Mouse (Mus musculus) megakaryocyte, adult 5-6 weeks (primary cell): Measurements from ENCODE around the gene Chchd3. TPM values are rescaled to one million over a fixed set of nuclear protein-coding genes. Genes with fewer than 3 reads are reported as not detected.

ENCODE experiments used
- ATAC-seq: 2 replicates; pipeline ENCODE4 v1.8.0; 2016; ENCODE audit warnings: mild to moderate bottlenecking, inconsistent platforms; ENCODE audit not compliant: poor library complexity, severe bottlenecking
- total RNA-seq, 2 experiments: library from RNA; stranded (forward) in 1 of 2; stranded (reverse) in 1 of 2; fragments of 153-499, 151-499 nt in 1 of 2; fragments of 221-1000, 200-1000 nt in 1 of 2; gene quantifications; 2 replicates each; pipeline versions ENCODE4 v1.2.3 to v1.2.4; 2015 to 2017

Chchd3 gene
- total RNA-seq, 2 experiments from 2014 or later: 62.2 to 113 TPM

DNA sequence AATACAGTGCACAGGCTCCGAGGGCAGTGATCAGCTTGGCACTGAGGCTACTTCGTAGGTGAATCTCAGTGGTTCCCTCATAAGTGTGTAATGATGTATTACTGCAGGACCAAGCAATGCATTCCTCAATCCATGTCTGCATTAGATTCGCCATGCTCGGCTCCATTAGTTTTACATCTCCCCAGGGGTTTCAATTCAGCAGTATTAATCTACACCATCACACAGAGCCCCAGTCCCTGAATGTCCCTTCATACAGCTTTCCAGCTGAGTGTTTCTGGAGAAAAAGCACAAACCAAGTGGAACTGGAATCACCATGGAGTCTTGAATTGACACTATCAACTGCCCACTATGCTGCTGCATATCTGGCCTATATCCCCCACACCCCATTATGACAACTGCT lies 241.1 kb downstream of the Chchd3 start:
- ATAC-seq: no peak

DNA sequence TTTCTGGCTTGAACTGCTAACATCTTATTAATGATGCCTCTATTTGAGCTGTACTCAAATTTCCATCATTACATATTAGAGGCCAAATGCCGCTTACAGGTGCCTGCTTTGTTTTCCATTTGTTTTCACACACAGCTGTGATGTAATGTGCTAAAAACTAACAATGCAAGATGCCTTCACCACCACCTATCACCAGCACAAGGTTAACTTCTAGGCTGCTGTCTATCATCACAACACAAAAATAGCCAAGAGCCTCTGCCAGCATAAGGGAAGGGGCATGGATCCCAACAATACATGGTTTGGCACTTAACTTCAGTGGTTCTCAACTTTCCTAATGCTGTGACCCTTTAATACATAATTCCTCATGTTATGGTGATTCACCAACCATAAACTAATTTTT lies 251.3 kb downstream of the Chchd3 start:
- ATAC-seq: no peak

DNA sequence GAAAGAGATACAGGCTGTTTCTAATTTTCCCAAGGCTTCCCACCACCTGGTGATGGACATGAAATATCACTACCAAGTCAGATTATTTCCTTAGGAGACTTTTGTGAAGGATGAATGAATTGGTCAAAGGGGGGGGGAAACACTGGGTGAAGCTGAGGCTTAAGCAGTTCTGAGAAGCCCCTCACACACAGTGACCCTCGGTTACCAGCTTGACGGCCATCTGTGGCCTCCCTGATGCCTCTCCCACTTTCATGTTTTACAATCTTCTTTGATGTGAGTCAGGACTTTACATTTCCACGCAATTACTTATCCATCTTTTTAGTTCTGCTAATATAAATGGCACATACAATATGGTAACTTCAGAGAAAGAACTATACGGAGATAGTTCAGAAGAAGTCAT lies 252.3 kb downstream of the Chchd3 start:
- ATAC-seq: no peak

DNA sequence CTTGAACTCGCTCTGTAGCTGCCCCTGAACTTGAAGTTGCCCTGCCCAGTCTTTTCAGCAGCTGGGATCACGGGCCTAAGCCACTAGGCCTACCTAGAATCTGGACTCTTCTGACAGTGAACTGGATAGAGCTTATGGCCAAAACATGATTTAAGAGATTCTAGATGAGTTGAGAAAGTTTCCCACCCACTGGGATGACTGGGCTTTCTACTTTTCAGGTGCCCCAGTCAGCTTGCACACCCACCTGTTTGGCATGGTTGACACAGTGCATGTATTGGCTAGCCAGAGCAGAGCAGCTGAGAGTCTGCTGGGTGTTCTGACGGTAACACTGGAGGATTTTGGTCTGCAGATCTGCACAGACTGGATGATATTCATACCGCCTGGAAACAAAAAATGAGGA lies 256.4 kb downstream of the Chchd3 start:
- ATAC-seq: no peak

DNA sequence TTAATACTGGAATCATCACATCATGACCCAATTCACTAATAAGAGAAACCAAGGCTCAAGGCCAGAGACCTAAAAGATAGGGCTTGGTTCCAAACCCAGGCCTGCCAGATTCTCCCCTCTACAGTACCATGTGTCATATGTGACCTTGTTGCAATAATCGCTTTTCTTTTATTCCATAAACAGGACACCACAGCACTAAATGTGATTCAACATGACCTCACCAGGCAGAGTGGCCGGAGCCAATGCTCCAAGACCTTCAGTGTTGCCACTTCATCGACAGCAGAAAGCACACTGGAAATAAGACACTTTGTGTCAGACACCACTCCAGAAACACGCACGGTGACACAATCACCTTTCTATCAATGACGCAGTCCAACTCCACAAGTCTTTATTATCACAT lies 258.3 kb downstream of the Chchd3 start:
- ATAC-seq: no peak

DNA sequence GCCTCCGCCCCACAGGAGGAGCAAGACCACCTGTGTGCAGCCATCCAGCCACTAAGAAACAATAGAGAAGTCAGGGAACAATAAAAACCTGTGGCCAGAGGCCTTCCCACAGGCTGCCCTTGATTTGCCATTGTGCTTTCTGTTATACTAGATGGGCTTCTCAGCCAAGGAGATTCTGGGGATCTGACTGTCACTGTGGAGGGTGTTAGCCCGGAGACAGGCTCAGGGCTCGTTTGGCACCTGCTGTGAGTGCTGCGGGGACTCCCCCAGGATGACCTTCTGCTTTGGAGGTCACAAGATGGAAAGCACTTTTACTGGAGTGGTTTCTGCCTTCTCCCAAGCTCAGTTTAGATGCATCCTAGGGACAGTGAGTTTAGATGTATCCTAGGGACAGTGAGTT lies 262.5 kb downstream of the Chchd3 start:
- ATAC-seq: no peak

DNA sequence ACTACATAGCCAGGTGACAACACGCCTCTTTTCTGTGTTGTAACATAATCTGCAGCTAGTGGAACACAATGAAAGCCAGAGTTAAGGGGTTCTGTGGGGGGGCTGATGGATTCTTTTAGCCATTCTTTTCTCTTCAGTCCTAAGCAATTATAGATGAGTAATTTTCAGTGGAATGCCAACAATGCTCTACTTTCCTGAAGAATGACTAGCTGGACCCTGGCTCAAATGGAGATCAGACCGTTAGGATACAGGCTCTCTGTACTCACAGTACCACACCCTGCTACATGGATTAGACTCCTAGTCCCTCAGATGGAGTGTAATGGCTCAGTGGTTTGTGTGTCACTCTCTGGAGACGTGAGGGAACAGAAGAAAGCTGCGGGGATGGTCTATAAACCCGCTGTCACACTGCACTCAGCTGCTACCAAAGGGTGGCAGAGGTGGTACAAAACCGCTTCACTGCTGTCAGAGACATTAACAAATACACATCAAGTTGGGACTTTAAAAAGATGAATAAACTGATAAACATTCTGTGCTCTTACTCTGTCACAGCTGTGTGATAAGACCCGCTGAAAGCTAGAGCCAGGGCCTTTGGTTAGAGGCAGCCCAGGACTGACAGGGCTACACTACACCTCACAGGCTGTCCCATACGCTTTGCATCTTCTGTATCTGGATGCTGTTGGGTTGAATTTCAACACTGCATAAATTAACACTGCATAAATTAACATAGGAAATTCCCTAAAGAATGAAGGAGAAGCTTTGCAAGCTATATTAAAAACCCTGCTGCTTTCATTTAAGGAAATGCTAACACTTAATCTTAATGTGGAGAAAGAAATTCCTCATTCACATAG lies 264.2 kb downstream of the Chchd3 start:
- ATAC-seq: no peak

DNA sequence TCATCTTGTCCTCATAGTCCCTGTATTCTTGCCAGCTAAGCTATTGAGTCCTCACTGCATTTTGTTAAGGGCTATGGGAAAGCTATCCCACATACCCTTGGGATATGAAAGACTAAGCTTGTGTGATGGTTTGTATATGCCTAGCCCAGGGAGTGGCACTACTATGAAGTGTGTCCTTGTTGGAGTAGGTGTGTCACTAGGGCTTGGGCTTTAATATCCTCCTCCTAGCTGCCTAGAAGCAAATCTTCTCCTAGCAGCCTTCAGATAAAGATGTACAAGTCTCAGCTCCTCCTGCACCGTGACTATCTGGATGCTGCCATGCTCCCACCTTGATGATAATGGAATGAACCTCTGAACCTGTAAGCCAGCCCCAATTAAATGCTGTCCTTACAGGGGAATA lies 266.5 kb downstream of the Chchd3 start:
- no peak for ATAC-seq

DNA sequence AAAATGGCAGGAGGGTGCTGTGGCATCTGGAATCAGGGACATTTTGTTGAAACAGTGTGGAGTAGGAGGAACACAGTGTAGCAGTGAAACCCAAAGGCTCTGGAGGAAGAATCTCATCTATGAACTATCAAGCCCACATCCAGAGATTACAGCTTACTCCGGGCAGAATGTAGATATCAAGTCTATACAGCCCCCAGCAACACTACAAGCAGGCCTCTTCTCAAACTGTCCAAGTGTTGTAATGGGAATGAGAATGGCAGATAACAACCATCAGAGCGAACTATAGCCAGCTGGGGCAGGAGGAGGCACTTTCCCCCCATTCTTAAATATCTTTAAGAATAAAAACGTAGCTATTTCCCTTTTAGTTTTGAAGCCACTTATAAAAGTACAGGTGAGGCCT lies 266.9 kb downstream of the Chchd3 start:
- no peak for ATAC-seq

DNA sequence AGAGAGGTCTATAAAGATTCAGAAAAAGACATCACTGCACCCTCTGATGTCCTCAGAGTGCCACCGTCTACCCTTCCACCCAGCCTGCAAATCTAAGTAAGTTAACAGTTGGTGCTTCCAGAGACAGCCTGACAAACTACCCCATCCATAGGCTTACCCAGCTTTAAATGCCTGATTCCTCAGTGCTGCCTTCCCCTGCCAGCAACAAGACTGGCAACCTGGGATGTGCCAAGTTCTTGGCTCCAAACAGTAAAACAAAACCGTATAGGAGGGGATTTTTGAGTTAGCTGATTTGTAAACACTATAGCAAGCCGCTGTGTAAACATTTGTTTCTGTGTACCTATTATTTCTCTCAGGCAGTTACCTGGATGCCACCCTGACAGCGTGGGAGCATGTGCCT lies 269.6 kb downstream of the Chchd3 start:
- ATAC-seq: no peak

DNA sequence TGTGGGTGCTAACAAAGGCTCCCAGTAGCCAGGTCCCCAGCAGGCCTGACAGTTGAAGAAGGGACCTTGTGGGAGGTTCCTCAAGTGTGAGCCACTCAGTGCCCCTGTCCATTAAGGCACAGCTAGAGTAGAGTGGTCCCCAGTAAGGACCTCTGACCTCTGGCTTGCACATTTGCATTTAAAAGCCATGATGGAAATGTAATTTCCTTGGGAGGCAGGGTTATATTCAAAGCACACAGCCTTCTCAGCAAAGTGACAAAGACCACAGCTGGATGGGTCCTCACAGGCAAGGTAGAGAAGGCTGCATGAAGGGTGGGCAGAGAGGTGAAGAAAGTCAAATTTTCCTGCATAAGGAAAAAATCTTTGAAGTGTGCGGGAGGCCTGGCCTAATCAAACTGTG lies 272.7 kb downstream of the Chchd3 start:
- no peak for ATAC-seq

DNA sequence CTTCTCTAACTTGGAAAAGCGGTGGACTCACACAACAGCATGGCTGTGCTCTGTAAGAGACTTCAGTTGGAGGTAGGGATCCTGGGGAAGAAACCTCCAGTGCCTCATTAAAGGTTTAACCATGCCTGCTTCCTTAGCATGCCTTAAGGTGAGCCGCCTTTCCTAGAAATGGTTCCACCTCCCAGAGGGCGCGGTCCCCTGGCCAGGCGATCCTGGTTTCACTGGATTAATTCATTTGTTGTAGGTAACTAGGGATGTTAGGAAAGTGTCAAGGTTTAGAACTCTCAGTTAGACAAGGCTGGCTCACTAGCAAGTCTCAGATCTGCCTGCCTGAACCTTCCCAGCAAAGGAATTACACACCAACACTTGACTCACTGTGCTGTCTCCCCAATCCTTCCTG lies 273.9 kb downstream of the Chchd3 start:
- ATAC-seq: no peak

DNA sequence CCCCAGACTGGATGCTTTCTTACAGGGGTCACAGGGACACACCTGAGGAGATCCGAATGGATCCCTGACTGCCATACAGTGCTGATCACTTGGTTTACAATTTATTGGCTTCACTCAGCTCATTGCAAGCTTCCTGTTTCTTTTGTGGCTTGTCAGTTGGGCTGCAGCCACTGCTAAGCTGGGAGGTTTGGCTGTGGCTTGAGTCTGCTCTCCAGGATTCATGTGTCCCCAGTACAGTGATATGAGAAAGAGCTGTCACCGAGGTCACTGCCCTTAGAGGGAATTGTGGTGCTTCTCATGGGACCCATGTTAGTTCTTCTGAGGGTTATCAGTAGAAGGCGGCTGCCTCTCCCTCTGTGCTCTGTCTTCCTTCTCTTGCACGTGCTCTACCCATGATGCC lies 277.0 kb downstream of the Chchd3 start:
- ATAC-seq: no peak

DNA sequence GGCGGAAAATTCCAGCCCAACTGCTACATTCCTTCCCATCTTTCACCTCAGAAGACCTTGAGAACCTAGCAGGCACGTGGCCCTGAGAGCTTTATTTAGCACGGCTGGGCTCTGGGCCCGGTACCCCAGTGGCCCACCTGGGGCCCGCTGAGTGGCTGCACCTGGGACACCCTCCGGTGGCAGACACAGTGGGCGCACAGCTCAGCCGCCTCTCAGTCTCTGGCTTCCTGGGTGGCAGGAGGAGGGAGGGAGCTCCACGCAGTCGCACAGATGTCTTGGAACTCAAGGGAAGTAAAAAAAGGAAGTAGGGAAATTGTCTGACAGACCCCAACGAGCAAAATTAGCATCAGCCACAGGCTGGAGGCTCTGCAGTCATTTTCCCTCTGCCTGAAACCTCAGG lies 279.5 kb downstream of the Chchd3 start:
- ATAC-seq: peak; percentile 83

DNA sequence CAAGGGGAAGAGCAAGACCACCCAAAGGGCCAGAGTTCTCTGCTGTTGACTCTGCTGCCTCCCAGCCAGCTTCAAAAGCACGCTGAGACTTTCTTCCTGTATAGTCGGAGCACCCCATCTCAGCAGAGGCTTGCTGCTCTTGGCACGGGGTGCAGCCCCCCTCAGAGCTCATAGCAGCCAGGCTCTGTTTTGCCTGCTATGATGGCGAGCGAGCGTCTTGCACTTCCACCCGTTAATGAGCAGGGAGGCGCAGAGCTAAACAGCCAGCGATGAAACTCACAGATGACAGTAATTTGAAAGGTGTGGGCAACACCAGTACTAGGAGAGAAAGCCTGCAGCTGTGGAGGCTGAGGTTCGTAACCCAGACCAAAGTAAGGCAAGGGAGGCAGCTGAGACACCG lies 283.7 kb downstream of the Chchd3 start:
- ATAC-seq: no peak

DNA sequence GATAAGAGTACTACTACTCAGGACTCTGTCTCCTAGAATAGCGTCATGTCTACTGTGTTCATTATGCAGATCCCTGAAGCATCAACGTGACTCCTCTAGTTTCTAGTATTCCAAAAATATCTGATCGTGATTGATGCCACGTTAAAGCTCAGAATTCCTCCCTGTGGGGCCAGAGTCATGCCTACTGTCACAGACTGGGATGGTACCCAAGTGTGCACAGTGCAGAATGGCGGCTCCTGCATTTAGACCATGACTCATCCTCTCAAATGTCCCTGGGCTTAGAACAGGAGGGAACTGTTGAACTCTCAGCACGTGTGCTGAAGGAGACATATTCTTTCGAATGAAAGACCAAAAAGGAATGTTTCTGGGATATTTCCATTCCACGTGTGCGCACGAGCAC lies 305.5 kb downstream of the Chchd3 start:
- ATAC-seq: no peak

DNA sequence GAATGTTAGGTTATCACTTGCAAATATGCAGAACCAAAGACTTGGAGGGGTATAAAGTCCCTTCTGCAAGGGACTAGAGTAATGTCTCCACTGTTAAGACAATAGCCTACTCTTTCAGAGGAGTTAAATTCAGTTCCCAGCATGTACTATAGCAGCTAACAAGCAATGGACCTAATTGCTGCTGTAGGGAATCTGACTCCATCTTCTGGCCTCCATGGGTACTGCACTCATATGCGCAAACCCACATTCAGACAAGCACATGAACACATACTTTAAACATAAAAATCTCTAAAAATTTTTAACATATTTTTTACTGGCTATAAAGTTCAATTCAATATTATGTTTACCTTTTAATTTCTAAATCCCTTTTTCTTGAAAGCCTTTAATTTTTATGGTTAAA lies 310.2 kb downstream of the Chchd3 start:
- no peak for ATAC-seq

DNA sequence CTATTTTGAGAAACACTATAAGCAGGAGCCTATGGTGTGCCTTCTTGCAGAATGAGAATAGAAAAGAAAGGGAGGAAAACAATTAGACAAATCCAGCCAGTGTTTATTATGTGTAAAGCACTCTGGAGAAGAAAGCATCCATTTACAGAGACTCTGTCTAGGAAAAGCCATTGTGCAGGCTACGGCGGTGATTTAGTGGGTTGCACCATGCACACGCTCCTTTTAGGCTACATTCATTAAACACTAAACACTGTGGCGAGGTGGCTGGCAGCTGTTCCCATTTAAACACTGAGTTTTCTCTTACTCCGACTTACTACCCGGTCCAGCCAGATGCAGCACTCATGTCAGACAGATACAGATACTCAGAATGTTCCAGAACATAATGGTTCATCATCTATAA lies 311.3 kb downstream of the Chchd3 start:
- no peak for ATAC-seq

DNA sequence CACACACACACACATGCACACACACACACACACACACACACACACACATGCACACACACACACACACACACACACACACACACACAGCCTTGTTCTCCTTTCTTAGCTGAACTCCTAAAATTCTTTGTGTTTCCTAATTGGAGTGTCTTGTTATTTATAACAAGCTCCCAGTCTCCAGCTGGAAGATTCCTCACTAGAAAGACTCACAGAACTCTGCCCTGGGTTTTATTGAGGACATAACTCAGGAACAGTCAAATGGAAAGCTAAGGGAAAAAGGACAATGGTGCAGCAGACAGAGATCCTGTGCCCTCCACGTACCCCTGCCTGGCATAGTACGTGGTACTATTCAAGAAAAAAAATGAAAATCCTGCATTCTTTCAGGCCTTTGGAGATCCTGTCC lies 312.7 kb downstream of the Chchd3 start:
- ATAC-seq: no peak
